Mouse (Mus musculus): Measurements from ENCODE around the gene Adgrl2. TPM values are rescaled to one million over a fixed set of nuclear protein-coding genes. Genes with fewer than 3 reads are reported as not detected.

The Adgrl2 gene
- polyA plus RNA-seq, 1 experiment from 2014 or later, result 47.1 TPM

- Histone ChIP-seq H3K27me3 (ENCODE audit: control insufficient read depth, insufficient read depth, low read length) (no peaks in the 10 kb centered on the region), H3K9ac (ENCODE audit: low read length) (no peak overlapping the region), H3K27ac (replicated peaks in 1 of 2; ENCODE audit: control insufficient read depth in 1 of 2, insufficient read depth in 1 of 2, low read depth in 2 of 2, low read length in 2 of 2) (no peak overlapping the region), H3K4me2 (ENCODE audit: low read length) (no peak overlapping the region), H3K9me3 (ENCODE audit: control insufficient read depth, low read length) (no peaks in the 10 kb centered on the region), H3K4me1 (ENCODE audit: control insufficient read depth in 2 of 2, insufficient read depth in 2 of 2, low read length in 2 of 2) (no peaks in the 10 kb centered on the region), H3K4me3 (ENCODE audit: control insufficient read depth in 1 of 2, insufficient read depth in 1 of 2, low read depth in 1 of 2, low read length in 2 of 2) (no peak overlapping the region), H3K36me3 (ENCODE audit: control insufficient read depth, insufficient read depth, low read length) (no peaks in the 10 kb centered on the region)
- ATAC-seq (ENCODE audit: insufficient number of reproducible peaks, insufficient read depth, low FRiP score, low read depth), result no peak
- 96% methylated on average over 5 of the region's 5 CpGs for WGBS
Measured at GRCm38 (mm10) chr3:148881431-148881830, 108.9 kb downstream of the Adgrl2 start.

- H3K4me3 ChIP-seq (ENCODE audit: control insufficient read depth in 1 of 2, insufficient read depth in 1 of 2, low read depth in 1 of 2, low read length in 2 of 2), result no peak overlapping the region
- no peaks in the 10 kb centered on the region for H3K27me3 ChIP-seq (ENCODE audit: control insufficient read depth, insufficient read depth, low read length)
- H3K4me2 ChIP-seq (ENCODE audit: low read length), result no peak overlapping the region
- WGBS, result 79% methylated on average over 5 of the region's 5 CpGs
- H3K4me1 ChIP-seq (ENCODE audit: control insufficient read depth in 2 of 2, insufficient read depth in 2 of 2, low read length in 2 of 2), result peaks cover 0 to 3% of the 10 kb centered on the region in 2 experiments; a peak in 1 of 4 replicates
- no peaks in the 10 kb centered on the region for H3K9me3 ChIP-seq (ENCODE audit: control insufficient read depth, low read length)
- no peak overlapping the region for H3K27ac ChIP-seq (replicated peaks in 1 of 2; ENCODE audit: control insufficient read depth in 1 of 2, insufficient read depth in 1 of 2, low read depth in 2 of 2, low read length in 2 of 2)
- no peak overlapping the region for H3K9ac ChIP-seq (ENCODE audit: low read length)
- no peaks in the 10 kb centered on the region for H3K36me3 ChIP-seq (ENCODE audit: control insufficient read depth, insufficient read depth, low read length)
- no peak for ATAC-seq (ENCODE audit: insufficient number of reproducible peaks, insufficient read depth, low FRiP score, low read depth)
Measured at GRCm38 (mm10) chr3:148872563-148872962, 117.8 kb downstream of the Adgrl2 start.

DNA sequence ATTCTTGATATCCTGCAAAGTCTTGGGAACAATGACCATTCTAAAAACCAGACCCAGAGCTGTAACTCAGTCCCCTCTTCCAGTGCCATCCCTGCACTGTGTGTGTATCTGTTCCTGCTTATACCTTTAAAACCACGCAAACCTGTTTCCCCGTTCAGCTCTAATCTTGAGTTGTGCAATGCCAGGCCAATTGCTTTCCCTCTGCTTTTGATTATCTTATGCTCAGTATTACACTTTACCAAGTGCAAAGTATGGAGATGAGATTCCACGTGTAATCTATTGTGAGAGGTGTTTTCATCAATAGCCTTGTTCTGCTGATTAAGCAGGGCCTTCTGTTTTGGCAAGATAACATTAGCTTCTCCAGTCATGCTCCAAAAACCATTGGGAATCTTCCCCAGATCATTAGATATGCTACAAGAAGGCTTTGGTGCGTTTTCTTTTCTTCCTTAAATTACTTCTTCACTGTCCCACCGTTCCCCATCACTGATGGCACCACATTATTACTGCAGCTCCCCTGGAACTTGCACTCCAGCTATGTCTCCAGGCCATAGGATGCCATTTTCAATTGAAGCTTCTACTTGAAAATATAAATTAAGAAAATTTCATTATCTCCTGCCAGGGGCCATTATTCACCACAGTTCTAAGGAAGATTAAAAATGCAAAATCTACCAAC lies 118.4 kb downstream of the Adgrl2 start:
- no peaks in the 10 kb centered on the region for H3K27me3 ChIP-seq (ENCODE audit: control insufficient read depth, insufficient read depth, low read length)
- WGBS, result 74% methylated on average over 5 of the region's 5 CpGs
- no peak overlapping the region for H3K9ac ChIP-seq (ENCODE audit: low read length)
- no peak for ATAC-seq (ENCODE audit: insufficient number of reproducible peaks, insufficient read depth, low FRiP score, low read depth)
- no peak overlapping the region for H3K27ac ChIP-seq (replicated peaks in 1 of 2; ENCODE audit: control insufficient read depth in 1 of 2, insufficient read depth in 1 of 2, low read depth in 2 of 2, low read length in 2 of 2)
- peaks cover 0 to 4% of the 10 kb centered on the region in 2 experiments; a peak in 1 of 4 replicates for H3K4me1 ChIP-seq (ENCODE audit: control insufficient read depth in 2 of 2, insufficient read depth in 2 of 2, low read length in 2 of 2)
- H3K36me3 ChIP-seq (ENCODE audit: control insufficient read depth, insufficient read depth, low read length), result no peaks in the 10 kb centered on the region
- no peak overlapping the region for H3K4me3 ChIP-seq (ENCODE audit: control insufficient read depth in 1 of 2, insufficient read depth in 1 of 2, low read depth in 1 of 2, low read length in 2 of 2)
- H3K9me3 ChIP-seq (ENCODE audit: control insufficient read depth, low read length), result no peaks in the 10 kb centered on the region
- no peak overlapping the region for H3K4me2 ChIP-seq (ENCODE audit: low read length)

GRCm38 (mm10) chr3:148867618-148868017 lies 122.7 kb downstream of the Adgrl2 start:
- H3K36me3 ChIP-seq (ENCODE audit: control insufficient read depth, insufficient read depth, low read length), result peaks cover 20% of the 10 kb centered on the region
- H3K27me3 ChIP-seq (ENCODE audit: control insufficient read depth, insufficient read depth, low read length), result no peaks in the 10 kb centered on the region
- H3K27ac ChIP-seq (replicated peaks in 1 of 2; ENCODE audit: control insufficient read depth in 1 of 2, insufficient read depth in 1 of 2, low read depth in 2 of 2, low read length in 2 of 2), result no peak overlapping the region
- no peak for ATAC-seq (ENCODE audit: insufficient number of reproducible peaks, insufficient read depth, low FRiP score, low read depth)
- no peak overlapping the region for H3K9ac ChIP-seq (ENCODE audit: low read length)
- no peak overlapping the region for H3K4me2 ChIP-seq (ENCODE audit: low read length)
- WGBS, result 51% methylated on average over 8 of the region's 8 CpGs
- no peaks in the 10 kb centered on the region for H3K9me3 ChIP-seq (ENCODE audit: control insufficient read depth, low read length)
- peaks cover 4 to 10% of the 10 kb centered on the region in 2 experiments; a peak in 3 of 4 replicates for H3K4me1 ChIP-seq (ENCODE audit: control insufficient read depth in 2 of 2, insufficient read depth in 2 of 2, low read length in 2 of 2)
- H3K4me3 ChIP-seq (ENCODE audit: control insufficient read depth in 1 of 2, insufficient read depth in 1 of 2, low read depth in 1 of 2, low read length in 2 of 2), result no peak overlapping the region

GRCm38 (mm10) chr3:148866633-148867032 lies 123.7 kb downstream of the Adgrl2 start:
- Histone ChIP-seq H3K4me2 (ENCODE audit: low read length) (no peak overlapping the region), H3K27ac (replicated peaks in 1 of 2; ENCODE audit: control insufficient read depth in 1 of 2, insufficient read depth in 1 of 2, low read depth in 2 of 2, low read length in 2 of 2) (no peak overlapping the region), H3K4me1 (ENCODE audit: control insufficient read depth in 2 of 2, insufficient read depth in 2 of 2, low read length in 2 of 2) (peaks cover 4 to 10% of the 10 kb centered on the region in 2 experiments; a peak in 3 of 4 replicates), H3K9me3 (ENCODE audit: control insufficient read depth, low read length) (no peaks in the 10 kb centered on the region), H3K36me3 (ENCODE audit: control insufficient read depth, insufficient read depth, low read length) (peaks cover 20% of the 10 kb centered on the region), H3K27me3 (ENCODE audit: control insufficient read depth, insufficient read depth, low read length) (no peaks in the 10 kb centered on the region), H3K9ac (ENCODE audit: low read length) (no peak overlapping the region), H3K4me3 (ENCODE audit: control insufficient read depth in 1 of 2, insufficient read depth in 1 of 2, low read depth in 1 of 2, low read length in 2 of 2) (no peak overlapping the region)
- WGBS, result 74% methylated on average over 5 of the region's 5 CpGs
- no peak for ATAC-seq (ENCODE audit: insufficient number of reproducible peaks, insufficient read depth, low FRiP score, low read depth)

- H3K9me3 ChIP-seq (ENCODE audit: control insufficient read depth, low read length), result no peaks in the 10 kb centered on the region
- peak overlapping the region; percentile 40; the same call in 1 of the 2 replicates for H3K4me2 ChIP-seq (ENCODE audit: low read length)
- H3K36me3 ChIP-seq (ENCODE audit: control insufficient read depth, insufficient read depth, low read length), result peaks cover 20% of the 10 kb centered on the region
- H3K4me1 ChIP-seq (ENCODE audit: control insufficient read depth in 2 of 2, insufficient read depth in 2 of 2, low read length in 2 of 2), result peaks cover 4 to 10% of the 10 kb centered on the region in 2 experiments; a peak in 3 of 4 replicates
- ATAC-seq (ENCODE audit: insufficient number of reproducible peaks, insufficient read depth, low FRiP score, low read depth), result no peak
- no peaks in the 10 kb centered on the region for H3K27me3 ChIP-seq (ENCODE audit: control insufficient read depth, insufficient read depth, low read length)
- peak overlapping the region in 1 of 2 experiments; percentile 53; a peak in 2 of 4 replicates for H3K27ac ChIP-seq (replicated peaks in 1 of 2; ENCODE audit: control insufficient read depth in 1 of 2, insufficient read depth in 1 of 2, low read depth in 2 of 2, low read length in 2 of 2)
- no peak overlapping the region for H3K4me3 ChIP-seq (ENCODE audit: control insufficient read depth in 1 of 2, insufficient read depth in 1 of 2, low read depth in 1 of 2, low read length in 2 of 2)
- peak overlapping the region; percentile 38; the same call in 1 of the 2 replicates for H3K9ac ChIP-seq (ENCODE audit: low read length)
- 32% methylated on average over 7 of the region's 7 CpGs for WGBS
Measured at GRCm38 (mm10) chr3:148866053-148866452, 124.3 kb downstream of the Adgrl2 start.

- Histone ChIP-seq H3K4me3 (ENCODE audit: control insufficient read depth in 1 of 2, insufficient read depth in 1 of 2, low read depth in 1 of 2, low read length in 2 of 2) (no peak overlapping the region), H3K4me2 (ENCODE audit: low read length) (no peak overlapping the region), H3K9me3 (ENCODE audit: control insufficient read depth, low read length) (no peaks in the 10 kb centered on the region), H3K27ac (replicated peaks in 1 of 2; ENCODE audit: control insufficient read depth in 1 of 2, insufficient read depth in 1 of 2, low read depth in 2 of 2, low read length in 2 of 2) (no peak overlapping the region), H3K9ac (ENCODE audit: low read length) (no peak overlapping the region), H3K27me3 (ENCODE audit: control insufficient read depth, insufficient read depth, low read length) (no peaks in the 10 kb centered on the region), H3K4me1 (ENCODE audit: control insufficient read depth in 2 of 2, insufficient read depth in 2 of 2, low read length in 2 of 2) (peaks cover 4 to 10% of the 10 kb centered on the region in 2 experiments; a peak in 3 of 4 replicates), H3K36me3 (ENCODE audit: control insufficient read depth, insufficient read depth, low read length) (peaks cover 20% of the 10 kb centered on the region)
- 74% methylated on average over 7 of the region's 7 CpGs for WGBS
- no peak for ATAC-seq (ENCODE audit: insufficient number of reproducible peaks, insufficient read depth, low FRiP score, low read depth)
Measured at GRCm38 (mm10) chr3:148865234-148865633, 125.1 kb downstream of the Adgrl2 start.

Data from heart, embryonic 14.5 days (tissue).